Mouse (Mus musculus) forebrain, postnatal 0 days (tissue): ENCODE measurements around the gene Sptbn2. TPM values are rescaled to one million over a fixed set of nuclear protein-coding genes. Genes with fewer than 3 reads are reported as not detected.

ENCODE experiments used
- ATAC-seq: fragments of 200-750 bp; cut with Nextera tagmentation; 2 replicates; pipeline ENCODE4 v1.8.0; 2017; ENCODE audit warnings: mild to moderate bottlenecking, moderate library complexity
- DNase-seq: peaks from one replicate; pipeline ENCODE4 v3.0.0-alpha.2; 2015
- H3K27ac ChIP-seq: fragments of 300-500 bp; sonication (generic); 2 replicates; pipeline ENCODE4 v1.5.1; 2014; ENCODE audit warnings: low read depth, mild to moderate bottlenecking, antibody characterized with exemption, low read length, moderate library complexity, mixed read lengths
- H3K27me3 ChIP-seq: fragments of 300-500 bp; sonication (generic); 2 replicates; pipeline ENCODE4 v1.6.1; 2014; ENCODE audit warnings: mild to moderate bottlenecking, low read length, mixed read lengths; ENCODE audit not compliant: insufficient read depth
- H3K36me3 ChIP-seq: fragments of 300-500 bp; sonication (generic); 2 replicates; pipeline ENCODE4 v1.6.1; 2014; ENCODE audit warnings: mild to moderate bottlenecking, moderate library complexity; ENCODE audit not compliant: insufficient read depth
- H3K4me1 ChIP-seq: fragments of 300-500 bp; sonication (generic); 2 replicates; pipeline ENCODE4 v1.6.1; 2014; ENCODE audit warnings: antibody characterized with exemption; ENCODE audit not compliant: insufficient read depth
- H3K4me2 ChIP-seq: fragments of 300-500 bp; sonication (generic); 2 replicates; pipeline ENCODE4 v1.6.1; 2014; ENCODE audit warnings: low read depth, mild to moderate bottlenecking, moderate library complexity
- H3K4me3 ChIP-seq: fragments of 300-500 bp; sonication (generic); 2 replicates; pipeline ENCODE4 v1.5.1; 2014; ENCODE audit warnings: low read depth, low read length, mixed read lengths
- H3K9ac ChIP-seq: fragments of 300-500 bp; sonication (generic); 2 replicates; pipeline ENCODE4 v1.6.1; 2014; ENCODE audit warnings: mild to moderate bottlenecking
- H3K9me3 ChIP-seq: fragments of 300-500 bp; sonication (generic); 2 replicates; pipeline ENCODE4 v1.6.1; 2016; ENCODE audit warnings: low read length
- CTCF ChIP-seq: sonication (generic); IDR thresholded peaks from 2 replicates; pipeline ENCODE4 v1.5.1; 2016; ENCODE audit warnings: antibody characterized with exemption, control low read depth, low read depth
- WGBS: fragments of 180-500 bp; shearing (Covaris S2); extraction: QIAGEN DNeasy Blood & Tissue Kit; methylation state at CpG from one replicate; pipeline ENCODE4 v1.1.7; 2014; 5-methylcytosine and 5-hydroxymethylcytosine counted together
- polyA plus RNA-seq: library from polyadenylated mRNA; unstranded; fragments of >200 nt; fragmentation: Nextera tagmentation; extraction: Ambion mirVana; gene quantifications from 2 replicates; pipeline ENCODE4 v1.2.1, GENCODE M21; 2015
- total RNA-seq: library from RNA; depleted of rRNA; stranded (reverse); fragments of >200 nt; gene quantifications from 2 replicates; pipeline ENCODE4 v1.2.3, GENCODE M21; 2014

Sptbn2 gene
- total and polyA plus RNA-seq, 2 experiments from 2014 or later: 25.4 to 169 TPM

GRCm38 (mm10) chr19:4720112-4720511, 9.1 kb downstream of the Sptbn2 start:
- no peaks in the 10 kb centered on the region for H3K27me3 ChIP-seq
- 86% methylated on average over 15 of the region's 15 CpGs for WGBS
- TF ChIP-seq CTCF: no peak
- no peak overlapping the region for H3K27ac ChIP-seq
- no peak overlapping the region for H3K9ac ChIP-seq
- no peak for DNase-seq
- H3K4me2 ChIP-seq: no peak overlapping the region
- no peak overlapping the region for H3K4me3 ChIP-seq
- ATAC-seq: no peak
- peaks cover 44% of the 10 kb centered on the region for H3K36me3 ChIP-seq
- H3K4me1 ChIP-seq: no peaks in the 10 kb centered on the region
- H3K9me3 ChIP-seq: no peaks in the 10 kb centered on the region

GRCm38 (mm10) chr19:4720671-4721244, 9.8 kb downstream of the Sptbn2 start:
- H3K9ac ChIP-seq: no peak overlapping the region
- DNase-seq (no peak), ATAC-seq (no peak)
- H3K4me2 ChIP-seq: no peak overlapping the region
- no peaks in the 10 kb centered on the region for H3K9me3 ChIP-seq
- H3K27ac ChIP-seq: no peak overlapping the region
- no peaks in the 10 kb centered on the region for H3K27me3 ChIP-seq
- H3K36me3 ChIP-seq: peaks cover 49% of the 10 kb centered on the region
- no peak overlapping the region for H3K4me3 ChIP-seq
- H3K4me1 ChIP-seq: no peaks in the 10 kb centered on the region
- TF ChIP-seq CTCF: no peak
- WGBS: 20% methylated on average over 11 of the region's 11 CpGs

- 90% methylated on average over 9 of the region's 9 CpGs for WGBS
- no peak overlapping the region for H3K4me2 ChIP-seq
- DNase-seq (no peak), ATAC-seq (no peak)
- TF ChIP-seq CTCF: no peak
- H3K9me3 ChIP-seq: no peaks in the 10 kb centered on the region
- H3K27ac ChIP-seq: no peak overlapping the region
- peaks cover 86% of the 10 kb centered on the region for H3K36me3 ChIP-seq
- no peak overlapping the region for H3K9ac ChIP-seq
- no peaks in the 10 kb centered on the region for H3K27me3 ChIP-seq
- no peaks in the 10 kb centered on the region for H3K4me1 ChIP-seq
- H3K4me3 ChIP-seq: no peak overlapping the region
Measured at GRCm38 (mm10) chr19:4729186-4729585, 18.2 kb downstream of the Sptbn2 start.

GRCm38 (mm10) chr19:4733052-4733451, 22.1 kb downstream of the Sptbn2 start:
- no peak overlapping the region for H3K4me3 ChIP-seq
- no peaks in the 10 kb centered on the region for H3K27me3 ChIP-seq
- H3K9ac ChIP-seq: no peak overlapping the region
- no peak for TF ChIP-seq CTCF
- H3K27ac ChIP-seq: no peak overlapping the region
- peaks cover 78% of the 10 kb centered on the region for H3K36me3 ChIP-seq
- ATAC-seq: no peak
- H3K9me3 ChIP-seq: no peaks in the 10 kb centered on the region
- H3K4me2 ChIP-seq: no peak overlapping the region
- no peaks in the 10 kb centered on the region for H3K4me1 ChIP-seq
- DNase-seq: no peak
- WGBS: 89% methylated on average over 3 of the region's 3 CpGs

GRCm38 (mm10) chr19:4737866-4738265, 26.9 kb downstream of the Sptbn2 start:
- Histone ChIP-seq H3K4me3 (no peak overlapping the region), H3K4me2 (no peak overlapping the region), H3K9ac (no peak overlapping the region), H3K36me3 (peaks cover 83% of the 10 kb centered on the region), H3K27me3 (no peaks in the 10 kb centered on the region), H3K27ac (no peak overlapping the region), H3K9me3 (no peaks in the 10 kb centered on the region), H3K4me1 (no peaks in the 10 kb centered on the region)
- ATAC-seq (no peak), DNase-seq (no peak)
- no peak for TF ChIP-seq CTCF
- 89% methylated on average over 13 of the region's 13 CpGs for WGBS

GRCm38 (mm10) chr19:4739053-4739452, 28.1 kb downstream of the Sptbn2 start:
- H3K9me3 ChIP-seq: no peaks in the 10 kb centered on the region
- no peak for ATAC-seq
- peaks cover 79% of the 10 kb centered on the region for H3K36me3 ChIP-seq
- H3K4me3 ChIP-seq: no peak overlapping the region
- no peak overlapping the region for H3K9ac ChIP-seq
- H3K4me2 ChIP-seq: no peak overlapping the region
- H3K4me1 ChIP-seq: no peaks in the 10 kb centered on the region
- TF ChIP-seq CTCF: no peak
- DNase-seq: no peak
- WGBS: 94% methylated on average over 11 of the region's 11 CpGs
- no peaks in the 10 kb centered on the region for H3K27me3 ChIP-seq
- no peak overlapping the region for H3K27ac ChIP-seq

GRCm38 (mm10) chr19:4739762-4740161, 28.8 kb downstream of the Sptbn2 start:
- no peak for DNase-seq
- Histone ChIP-seq H3K4me2 (no peak overlapping the region), H3K4me1 (no peaks in the 10 kb centered on the region), H3K4me3 (no peak overlapping the region), H3K27me3 (no peaks in the 10 kb centered on the region), H3K27ac (no peak overlapping the region), H3K9me3 (no peaks in the 10 kb centered on the region), H3K9ac (no peak overlapping the region), H3K36me3 (peaks cover 79% of the 10 kb centered on the region)
- no peak for TF ChIP-seq CTCF
- ATAC-seq: no peak
- 95% methylated on average over 5 of the region's 5 CpGs for WGBS
